Mouse (Mus musculus): Measurements from ENCODE around the gene Icam2.

GRCm38 (mm10) chr11:106398481-106398880 is 10.6 kb upstream of the Icam2 start:
- TF ChIP-seq GATA1 (IDR thresholded peaks at IDR 0.05; ENCODE audit: low read length) = no peak
- no peak for TF ChIP-seq TAL1 (IDR thresholded peaks at IDR 0.05; ENCODE audit: low read length)
